Mouse (Mus musculus) R1 (cell line): ENCODE results near the gene Ldlrad2.
"Not testable (repeated sequence)": the region's sequence is repeated elsewhere in the genome, so short reads cannot be mapped to it uniquely, and the experiment has no call there.

Source experiments
- DNase-seq: peaks from one replicate; pipeline ENCODE4 v3.0.0-alpha.2; 2018; ENCODE audit warnings: low read depth, low spot score

Ldlrad2 gene

DNA sequence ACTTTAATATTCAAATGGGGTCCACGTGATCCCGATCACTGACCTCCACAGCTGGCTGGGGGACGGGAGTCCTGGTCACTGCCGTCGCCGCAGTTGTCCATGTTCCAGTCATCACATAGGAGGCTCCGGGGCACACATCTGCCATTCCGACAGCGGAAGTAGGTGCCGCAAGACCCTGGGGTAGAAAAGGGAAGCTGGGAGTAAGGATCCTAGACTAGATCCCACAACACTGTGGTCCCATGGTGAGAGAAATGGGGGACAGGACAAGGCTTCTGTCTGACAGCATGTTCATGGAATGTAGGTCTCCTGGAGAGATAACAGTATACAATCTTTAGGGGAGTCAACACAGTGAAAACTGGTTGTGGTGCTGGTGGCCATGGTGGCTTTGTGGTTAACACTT, at the start of gene Ldlrad2:
TSS of gene Ldlrad2 (minus strand) at position 101 of the 400 bp plus-strand sequence.
- no peak for DNase-seq

DNA sequence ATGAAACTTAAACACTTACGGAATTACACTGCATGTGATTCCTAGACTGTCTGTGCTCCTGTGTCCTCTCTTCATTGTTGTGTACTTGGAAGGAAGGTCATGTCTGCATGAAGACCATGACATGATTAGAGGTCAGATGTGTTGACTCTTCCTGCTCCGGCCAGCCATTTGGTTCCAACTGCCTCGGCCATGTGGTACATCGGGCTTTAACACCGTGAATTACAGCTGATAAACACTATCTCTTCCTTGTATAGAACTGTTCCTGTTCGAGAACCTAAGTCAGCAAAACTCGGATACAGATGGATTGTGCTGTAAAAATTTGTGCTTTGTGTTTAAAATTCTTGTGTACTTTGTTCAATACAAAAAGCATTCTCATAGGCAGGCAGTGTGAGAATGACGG, 48.5 kb upstream of the Ldlrad2 start:
- DNase-seq = no peak

DNA sequence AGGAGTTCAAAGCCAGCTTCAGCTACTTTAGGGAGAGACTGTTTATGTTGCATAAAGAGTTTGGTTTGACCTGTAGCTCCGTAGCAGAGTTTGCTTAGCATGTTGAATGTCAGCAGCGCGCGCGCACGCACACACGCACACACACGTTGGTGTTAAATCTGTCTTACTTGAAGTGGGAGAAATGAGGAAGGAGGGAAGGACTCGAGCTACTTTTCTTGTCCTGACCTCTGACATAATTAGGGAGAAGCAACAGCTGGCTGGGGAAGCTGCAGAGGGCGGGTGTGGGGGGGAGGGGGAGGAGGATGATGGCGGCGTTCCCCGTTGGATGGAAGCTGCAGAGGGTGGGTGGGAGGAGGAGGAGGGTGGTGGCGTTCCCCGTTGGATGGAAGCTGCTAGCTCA, 35.9 kb upstream of the Ldlrad2 start:
- DNase-seq = peak; percentile 39

DNA sequence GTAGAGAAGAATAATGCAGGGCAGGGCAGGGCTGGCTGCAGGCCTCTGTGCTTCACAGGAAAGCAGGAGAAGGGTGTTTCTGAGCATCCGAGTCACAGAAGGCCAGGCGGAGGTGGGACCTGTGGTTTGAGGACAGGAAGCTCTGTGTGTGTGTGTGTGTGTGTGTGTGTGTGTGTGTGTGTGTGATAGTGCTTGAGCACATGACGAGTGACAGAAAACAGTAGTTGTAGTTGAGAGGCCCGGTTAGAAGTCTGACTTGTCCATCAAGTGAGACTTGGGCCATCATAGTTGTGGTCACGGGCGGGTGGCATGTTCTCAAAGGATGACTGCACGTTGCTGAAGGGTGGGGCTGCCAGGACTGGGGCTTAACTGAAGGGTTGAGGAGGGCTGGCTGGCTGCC, 35.3 kb upstream of the Ldlrad2 start:
- no peak for DNase-seq

DNA sequence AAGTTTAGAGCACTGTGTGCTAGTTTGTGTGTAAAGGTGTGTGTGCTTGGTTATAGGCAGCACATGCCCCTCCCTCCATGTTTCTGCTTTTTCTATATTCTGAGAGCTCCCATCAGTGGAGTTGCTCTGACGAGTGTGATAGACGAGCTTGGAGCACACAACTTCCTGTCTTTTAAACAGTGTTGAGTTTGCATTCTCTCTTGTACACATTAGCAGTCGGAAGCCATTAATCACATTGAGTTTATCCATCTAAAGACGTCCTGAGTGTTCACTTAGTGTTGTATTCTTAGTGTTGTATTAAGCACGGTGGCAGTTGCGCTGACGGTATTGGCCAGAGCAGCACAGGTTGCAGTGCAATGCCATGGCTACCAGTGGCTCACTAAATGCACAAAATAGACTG, 34.9 kb upstream of the Ldlrad2 start:
- no peak for DNase-seq

DNA sequence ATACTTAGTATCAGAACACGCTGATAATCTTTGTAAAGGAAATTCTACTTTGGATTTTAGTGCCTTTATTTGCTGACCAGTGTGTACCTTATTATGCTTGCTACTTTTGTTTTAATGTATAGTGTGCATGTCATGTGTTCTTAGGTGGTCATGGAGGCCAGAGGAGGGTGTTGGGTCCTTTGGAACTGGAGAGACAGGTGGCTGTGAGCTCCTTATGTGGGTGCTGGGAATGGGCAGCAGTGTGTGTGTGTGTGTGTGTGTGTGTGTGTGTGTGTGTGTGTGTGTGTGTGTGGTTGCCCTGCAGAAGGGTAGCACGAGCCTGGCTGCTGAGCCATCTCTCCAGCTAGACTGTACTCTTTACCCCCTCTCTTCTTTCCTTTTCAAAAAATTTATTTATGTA, 32.7 kb upstream of the Ldlrad2 start:
- DNase-seq = no peak

DNA sequence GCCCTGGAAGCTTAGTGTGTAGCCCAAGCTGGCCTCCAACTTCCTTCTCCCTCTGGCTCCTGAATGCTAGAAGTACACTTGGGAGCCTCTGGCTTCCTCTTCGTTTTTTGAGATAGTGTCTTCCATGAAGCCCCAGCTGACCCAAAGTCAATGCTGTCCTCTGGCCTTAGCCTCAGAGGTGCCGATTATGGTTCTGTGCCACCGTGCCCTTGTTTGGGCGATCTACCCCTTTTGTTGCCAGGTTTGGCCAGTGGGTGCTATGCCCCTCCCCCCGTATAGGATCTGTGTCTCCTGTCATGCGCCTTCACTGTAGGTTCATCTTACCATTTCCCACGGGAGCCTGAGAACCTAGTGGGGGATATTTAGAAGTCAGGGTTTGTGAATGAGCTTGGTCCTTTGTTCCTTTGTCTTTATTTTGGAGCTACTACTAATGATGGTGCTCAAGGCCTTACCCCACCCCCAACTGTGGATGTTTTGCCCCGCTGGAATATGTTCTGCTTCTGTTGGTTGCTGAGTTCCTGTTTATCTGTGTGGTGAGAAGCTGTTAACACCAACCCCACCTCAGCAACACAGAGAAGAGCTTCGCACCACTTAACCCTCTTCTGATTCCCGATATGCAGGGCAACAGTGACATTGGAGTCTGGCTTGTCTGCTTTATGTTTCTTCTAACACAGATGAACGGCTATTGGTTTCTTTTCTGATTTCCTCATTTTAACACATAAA, 29.2 kb upstream of the Ldlrad2 start:
- peak; percentile 55 for DNase-seq

DNA sequence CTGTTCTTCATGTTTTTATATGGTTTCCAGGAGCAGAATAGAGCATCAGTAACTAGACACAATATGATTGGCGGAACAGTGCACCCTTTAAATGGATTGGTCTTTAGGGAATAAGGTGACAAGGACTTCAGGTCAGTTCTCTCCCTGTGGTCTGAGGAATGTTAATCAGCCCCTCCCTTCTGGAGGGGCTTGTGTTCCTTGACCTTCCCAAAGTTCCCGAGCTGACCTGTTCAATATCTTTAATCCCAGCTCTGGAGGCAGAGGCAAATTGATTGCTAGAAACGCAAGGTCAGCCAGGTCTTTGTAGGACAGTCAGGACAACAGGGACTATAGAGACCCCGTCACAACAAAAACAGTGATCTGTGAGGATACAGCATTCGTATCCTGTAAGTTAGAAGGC, 24.2 kb upstream of the Ldlrad2 start:
- peak; percentile 91 for DNase-seq

DNA sequence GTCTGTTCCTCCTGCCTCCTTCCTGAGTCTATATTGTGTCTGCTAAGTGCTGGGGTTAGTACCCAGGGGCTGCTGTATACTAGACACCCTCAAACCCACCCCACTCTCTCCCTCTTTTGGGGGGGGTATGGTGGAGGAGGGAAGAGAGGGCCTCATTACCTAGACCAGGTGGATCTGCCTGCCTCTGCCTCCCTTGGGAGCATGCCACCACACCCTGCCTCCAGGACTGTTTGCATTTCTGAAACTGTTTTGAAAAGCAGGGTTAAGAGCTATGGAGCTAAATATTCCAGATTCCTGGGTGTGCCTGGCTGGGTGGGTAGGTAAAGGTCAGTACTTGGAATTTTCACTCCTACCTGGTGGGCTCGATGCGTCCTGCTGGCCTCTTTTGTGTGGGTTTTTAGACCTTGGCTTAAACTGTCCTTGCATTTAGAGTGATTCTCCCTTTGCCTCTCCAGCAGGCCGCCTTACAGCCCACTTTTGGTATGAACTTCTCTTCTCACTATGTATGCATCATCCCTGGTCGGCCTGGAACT, 22.8 kb upstream of the Ldlrad2 start:
- peak; percentile 97 for DNase-seq

DNA sequence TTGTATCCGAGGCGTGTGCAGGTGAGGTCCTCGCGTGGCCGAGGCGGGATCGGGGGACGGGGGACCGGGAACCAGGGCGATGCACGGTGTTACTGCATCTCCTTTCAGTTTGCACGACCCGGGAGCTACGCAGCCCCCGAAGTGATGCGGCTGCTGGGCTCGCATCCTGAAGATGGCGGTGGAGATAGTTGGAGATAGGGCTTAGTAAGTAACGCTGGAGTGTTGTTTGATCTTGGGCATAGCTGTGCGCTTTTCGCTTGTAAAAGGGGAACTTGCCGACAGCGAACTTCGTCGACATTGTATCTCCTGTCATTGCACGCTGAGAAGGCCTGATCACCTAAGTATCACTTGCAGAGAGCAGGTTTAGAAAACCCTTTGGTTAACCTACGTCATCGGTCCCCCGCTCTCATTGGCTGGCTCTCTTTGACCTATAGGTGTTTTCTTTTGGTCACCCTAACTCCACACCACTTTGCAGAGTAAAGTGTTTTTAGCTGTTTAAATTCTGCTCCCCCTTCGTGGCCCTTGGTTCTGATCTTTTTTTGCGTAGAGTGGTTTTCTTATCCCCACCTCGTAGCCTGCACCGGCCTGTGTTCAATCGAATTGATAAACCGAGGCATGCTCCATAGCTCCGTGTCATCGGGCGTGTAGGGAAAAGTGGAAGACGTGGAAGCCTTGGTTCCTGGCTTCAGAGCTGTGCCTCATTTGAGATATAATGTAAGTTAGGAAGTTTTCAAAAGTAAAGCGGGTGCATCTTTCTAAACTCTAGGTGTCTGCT, 20.3 kb upstream of the Ldlrad2 start:
- peak; percentile 88 for DNase-seq

DNA sequence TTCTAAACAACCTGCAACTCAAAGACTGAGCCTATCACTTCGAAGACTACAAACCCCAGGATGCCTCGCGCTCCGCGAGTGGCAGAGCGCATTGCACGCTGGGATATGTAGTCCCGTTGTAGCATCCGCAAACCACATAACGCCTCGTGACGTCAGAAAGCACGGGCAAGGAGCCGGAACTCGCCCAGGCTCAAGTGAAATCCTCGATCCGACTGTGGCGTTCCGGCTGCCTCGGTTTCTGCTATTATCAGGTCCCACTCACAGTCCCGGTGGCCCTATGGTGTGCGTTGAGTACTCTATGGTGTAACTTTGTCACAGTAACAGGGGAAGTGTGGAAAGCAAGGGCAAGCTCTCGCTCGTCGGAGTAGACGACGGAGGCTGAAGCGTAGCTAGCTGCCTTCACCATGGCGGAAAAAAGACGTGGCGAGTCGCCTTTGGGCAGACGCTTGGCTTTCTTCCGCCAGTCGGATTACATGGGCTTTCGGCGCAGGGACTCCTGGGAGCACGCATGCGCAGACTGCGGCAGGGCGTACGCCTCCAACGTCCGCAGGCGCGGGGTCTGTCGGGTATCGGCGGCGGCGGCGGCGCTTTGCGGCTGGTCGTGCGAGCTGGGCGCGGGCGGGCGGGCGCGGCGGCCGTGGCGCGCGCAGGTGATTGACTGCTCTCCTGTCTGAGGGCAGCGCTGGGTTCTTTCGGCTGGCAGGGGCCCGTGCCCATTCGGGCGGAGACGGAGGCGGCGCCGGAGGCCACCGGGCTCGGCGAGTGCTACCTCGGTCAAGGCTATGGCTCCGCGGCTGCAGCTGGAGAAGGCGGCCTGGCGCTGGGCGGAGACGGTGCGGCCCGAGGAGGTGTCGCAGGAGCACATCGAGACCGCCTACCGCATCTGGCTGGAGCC, 19.5 kb upstream of the Ldlrad2 start, which contains the start of gene Usp48:
TSS of gene Usp48 (plus strand) at position 155 of the 895 bp plus-strand sequence.
- DNase-seq = peak; percentile 99

DNA sequence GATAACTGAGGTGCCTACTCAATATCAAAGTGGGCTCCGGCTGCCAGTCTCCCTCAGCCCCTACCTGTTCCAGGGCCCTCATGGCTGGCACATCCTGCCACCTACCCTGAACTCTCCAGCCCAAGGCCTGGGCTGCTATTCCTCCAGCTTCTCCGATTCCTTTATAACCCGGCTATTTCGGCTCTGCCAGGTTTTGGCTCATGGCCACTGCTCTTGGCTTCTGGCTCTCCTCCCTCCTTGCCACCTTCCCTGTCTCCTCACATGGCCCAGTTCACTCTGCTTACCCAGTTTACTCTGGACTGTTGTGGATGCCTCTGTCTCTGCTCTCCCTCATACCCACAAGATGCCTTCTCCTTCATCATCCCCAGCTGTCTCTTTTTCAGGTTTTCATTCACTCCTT, 16.6 kb upstream of the Ldlrad2 start:
- no peak for DNase-seq

DNA sequence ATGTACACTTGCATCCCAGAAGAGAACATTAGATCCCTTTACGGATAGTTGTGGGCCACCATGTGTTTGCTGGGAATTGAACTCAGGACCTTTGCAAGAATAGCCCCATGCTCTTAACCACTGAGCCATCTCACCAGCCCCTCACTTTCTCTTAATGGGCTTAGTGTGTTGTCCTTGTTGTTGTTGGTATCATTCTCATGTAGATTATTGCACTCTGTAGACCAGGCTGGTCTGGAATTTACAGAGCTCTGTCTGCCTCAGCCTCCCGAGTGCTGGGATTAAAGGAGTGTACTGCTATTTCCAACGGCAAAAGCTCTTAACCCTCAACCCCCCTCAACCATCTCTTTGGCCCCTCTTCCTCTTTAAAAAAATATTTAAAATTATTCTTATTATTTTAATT, 15.2 kb upstream of the Ldlrad2 start:
- DNase-seq = peak; percentile 75

DNA sequence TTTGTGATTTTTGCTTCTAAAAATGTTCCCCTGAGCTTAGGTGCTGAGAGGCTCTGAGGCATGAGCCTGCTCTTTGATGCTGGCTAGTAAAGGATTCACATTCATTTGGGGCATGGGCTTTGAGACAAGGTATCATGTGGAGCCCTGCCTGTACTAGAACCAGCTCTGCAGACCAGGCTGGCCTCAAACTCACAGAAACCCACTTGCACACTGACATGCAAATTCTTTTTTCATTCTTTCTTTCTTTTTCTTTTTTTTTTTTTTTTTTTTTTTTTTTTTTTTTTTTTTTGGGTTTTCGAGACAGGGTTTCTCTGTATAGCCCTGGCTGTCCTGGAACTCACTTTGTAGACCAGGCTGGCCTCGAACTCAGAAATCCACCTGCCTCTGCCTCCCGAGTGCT, 14.7 kb upstream of the Ldlrad2 start:
- not testable (repeated sequence) for DNase-seq

DNA sequence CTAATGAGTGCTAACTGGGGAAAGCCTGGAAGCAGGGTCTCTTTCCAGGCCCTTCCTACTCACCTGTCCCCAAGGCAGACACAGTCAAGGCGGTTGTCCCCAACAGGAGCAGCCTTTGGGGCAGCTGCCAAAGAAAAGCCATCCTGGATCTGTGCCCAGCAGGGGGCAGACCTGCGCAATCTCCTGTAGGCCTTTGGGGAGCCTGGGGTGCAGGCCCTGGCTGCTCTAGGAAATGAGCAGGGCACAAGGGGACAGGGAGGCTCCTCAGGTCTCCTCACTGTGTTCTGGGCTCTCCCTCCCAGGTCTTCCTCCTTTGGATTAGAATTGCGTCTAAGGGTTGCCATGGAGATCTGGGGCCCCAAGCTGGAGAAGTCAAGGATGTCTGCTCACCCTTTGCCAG, 7.4 kb upstream of the Ldlrad2 start:
- DNase-seq = peak; percentile 63

DNA sequence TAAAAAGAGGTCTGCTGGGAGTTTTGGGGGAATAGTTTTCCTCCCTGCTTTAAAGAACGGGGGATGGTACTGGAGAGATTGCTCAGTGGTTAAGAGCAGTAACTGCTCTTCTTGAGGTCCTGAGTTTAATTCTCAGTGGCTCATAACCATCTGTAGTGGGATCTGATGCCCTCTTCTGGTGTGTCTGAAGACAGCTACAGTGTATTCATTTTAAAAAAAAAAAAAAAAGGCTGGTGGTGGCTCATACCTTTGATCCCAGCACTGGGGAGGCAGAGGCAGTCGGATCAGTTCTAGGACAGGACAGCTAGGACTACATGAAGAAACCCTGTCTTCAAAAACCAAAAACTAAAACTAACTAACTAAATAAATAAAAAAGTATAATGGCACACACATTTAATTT, 5.9 kb upstream of the Ldlrad2 start:
- no peak for DNase-seq

DNA sequence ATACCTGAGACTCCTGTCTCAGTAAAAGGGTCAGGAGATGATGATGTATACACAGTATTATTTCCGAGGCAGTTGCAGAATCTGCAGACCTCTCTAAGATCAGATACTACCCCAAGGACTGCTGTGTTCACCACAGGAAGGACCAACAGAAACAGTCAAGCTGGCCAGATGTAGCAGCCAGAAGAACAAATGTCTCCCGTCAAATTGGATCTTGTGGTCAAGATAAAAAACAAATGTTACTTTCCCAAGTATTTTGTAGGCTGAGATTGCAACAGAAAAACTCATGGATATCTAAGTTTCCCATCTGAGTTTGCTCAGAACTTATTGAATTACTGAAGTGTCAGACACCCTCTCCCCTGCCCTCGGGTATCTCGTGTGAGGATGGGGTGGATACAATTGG, 5.4 kb upstream of the Ldlrad2 start:
- no peak for DNase-seq

DNA sequence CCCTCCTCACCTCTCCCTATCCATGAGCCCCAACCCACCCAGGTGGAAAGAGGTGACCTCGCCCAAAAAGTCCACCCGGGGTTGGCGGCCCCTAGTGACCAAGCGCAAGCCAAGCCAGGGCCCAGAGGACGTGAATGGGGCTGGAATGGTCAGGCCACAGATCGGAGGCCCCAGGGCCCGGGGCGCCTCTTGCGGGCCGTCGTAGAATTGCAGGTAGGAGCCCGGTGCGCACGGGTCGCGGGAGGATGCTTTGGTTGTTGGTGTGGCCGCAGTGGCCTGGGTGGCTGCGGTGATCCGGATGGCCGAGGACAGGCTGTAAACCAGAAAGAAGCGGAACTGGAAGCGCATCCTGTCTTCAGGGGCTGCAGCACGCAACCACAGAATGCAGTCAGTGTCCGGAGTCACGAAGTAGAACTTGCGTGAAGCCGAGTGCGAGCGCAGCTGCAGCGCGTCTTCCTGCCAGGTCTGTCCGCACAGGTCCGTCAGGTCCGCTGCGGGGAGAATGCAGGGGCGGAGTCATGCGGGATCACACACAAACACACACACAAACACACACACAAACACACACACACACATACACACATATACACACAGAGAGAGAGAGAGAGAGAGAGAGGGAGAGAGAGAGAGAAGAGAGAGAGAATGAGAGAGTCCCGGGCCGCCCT, 3.9 kb upstream of the Ldlrad2 start:
- peak; percentile 83 for DNase-seq

DNA sequence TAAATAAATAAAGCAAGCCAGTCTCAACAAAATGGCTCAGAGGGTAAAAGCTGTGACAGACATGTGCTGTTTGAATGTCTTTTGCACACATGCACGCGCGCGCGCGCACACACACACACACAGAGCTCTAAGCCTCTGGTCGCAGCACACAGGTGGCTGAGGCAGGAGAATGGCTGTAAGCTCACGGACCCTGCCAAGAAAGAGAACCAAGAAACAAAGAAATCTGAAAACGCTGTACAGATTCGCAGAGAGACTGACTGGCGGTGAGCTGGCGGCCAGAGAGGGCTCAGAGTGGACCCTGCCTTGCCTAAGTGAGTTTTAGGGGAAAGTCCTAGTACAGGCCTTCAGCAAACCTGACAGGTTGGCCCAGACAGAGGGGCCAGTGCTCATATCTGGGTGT, 3.1 kb upstream of the Ldlrad2 start:
- peak; percentile 37 for DNase-seq

DNA sequence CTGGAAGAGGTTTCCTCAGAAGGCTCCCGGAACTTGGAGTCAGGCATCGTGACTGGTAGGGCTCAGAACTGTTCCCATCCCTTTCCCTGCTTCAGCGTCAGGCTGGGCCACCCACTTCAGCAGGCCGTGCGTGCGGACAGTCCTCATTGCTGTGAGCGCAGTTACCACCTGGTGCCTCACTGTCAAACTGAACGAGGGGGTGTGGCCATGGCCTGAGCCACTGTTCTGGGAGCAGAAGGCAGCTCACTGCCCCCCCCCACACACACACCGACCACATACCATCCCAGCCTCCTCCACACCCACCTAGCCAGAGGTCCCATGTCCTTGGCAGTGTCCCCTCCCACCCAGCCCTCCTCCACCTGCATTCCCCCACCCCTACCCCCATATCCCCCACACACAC, 4.5 kb downstream of the Ldlrad2 start:
- peak; percentile 49 for DNase-seq

DNA sequence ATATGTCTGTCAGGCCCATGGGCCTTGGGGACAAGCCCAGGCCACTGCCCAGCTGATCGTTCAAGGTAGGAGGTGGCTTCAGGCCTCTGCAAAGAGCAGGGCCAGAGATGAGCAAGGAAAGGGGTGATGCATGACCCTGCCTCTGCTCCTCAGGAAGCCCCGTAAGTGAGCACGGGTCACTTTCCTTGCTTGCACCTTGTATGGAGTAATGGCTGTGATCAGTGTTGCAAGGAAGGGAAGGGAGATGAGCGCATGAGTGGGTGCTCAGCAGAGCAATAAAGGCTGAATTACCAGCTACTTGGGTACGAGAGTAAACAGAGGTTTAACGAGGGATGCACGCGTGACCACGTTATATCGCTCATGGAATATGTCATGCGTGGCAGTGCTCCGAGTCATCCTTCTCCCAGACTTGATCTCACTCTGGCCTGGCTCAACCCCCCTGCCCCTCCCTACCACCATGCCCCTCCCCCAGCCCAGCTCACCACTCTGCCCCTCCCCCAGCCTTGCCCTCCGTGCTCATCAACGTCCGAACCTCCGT, 17.6 kb downstream of the Ldlrad2 start:
- DNase-seq = no peak
